Mouse (Mus musculus) adrenal gland, postnatal 25 days (tissue): ENCODE results near the gene Fcer1g. TPM values are rescaled to one million over a fixed set of nuclear protein-coding genes. Genes with fewer than 3 reads are reported as not detected.
A peak's percentile ranks its signal among the peaks of the same experiment; 100 is the strongest.

Source experiments
- DNase-seq: peaks from one replicate; pipeline ENCODE4 v3.0.0; 2021; ENCODE audit warnings: mixed read lengths
- long read RNA-seq: library from polyadenylated mRNA; stranded (forward); transcript quantifications from one replicate; pipeline ENCODE4 v2.0.0, GENCODE M21; 2021
- total RNA-seq: library from RNA; stranded (reverse); gene quantifications from 2 replicates; pipeline ENCODE4 v1.2.3, GENCODE M21; 2021

Gene Fcer1g
- total RNA-seq: 11.1 and 13.7 TPM in 2 replicates
- long read RNA-seq, transcript Fcer1g-201 (5 exons, 674 nt): major isoform, 8 of 11 reads
- long read RNA-seq, partial matches to known transcripts: 0 of 11 reads
- long read RNA-seq, other reads (novel, unspliced or antisense): 1 of 11 reads

DNA sequence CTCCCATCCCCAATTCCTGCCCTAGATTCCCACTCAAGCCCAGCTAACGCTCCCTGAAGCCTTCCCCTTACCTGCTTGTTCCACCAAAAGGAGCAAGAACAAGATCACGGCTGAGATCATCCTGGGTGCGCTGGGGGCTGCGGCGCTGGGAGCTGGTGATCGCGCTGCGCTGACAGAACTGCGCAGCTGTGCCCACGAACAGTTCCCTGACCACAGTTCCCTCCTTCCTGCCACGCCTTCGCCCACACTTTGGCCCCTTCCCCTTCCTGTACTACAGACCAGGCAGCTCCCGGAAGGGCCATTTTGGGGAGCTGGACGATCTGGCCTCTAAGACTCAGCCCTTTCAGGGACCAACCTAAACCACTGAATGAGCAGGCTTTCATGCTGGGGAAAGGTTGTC, at the start of gene Fcer1g:
Gene Fcer1g (minus strand): TSS at position 240 of the 400 bp plus-strand sequence.
- no peak for DNase-seq

GRCm38 (mm10) chr1:171283188-171284160, 49.3 kb upstream of the Fcer1g start:
- DNase-seq: no peak

- no peak for DNase-seq
These were observed 48.1 kb upstream of the Fcer1g start for GRCm38 (mm10) chr1:171282086-171282805.

GRCm38 (mm10) chr1:171281528-171281923, 47.4 kb upstream of the Fcer1g start:
- peak; percentile 82 for DNase-seq

DNA sequence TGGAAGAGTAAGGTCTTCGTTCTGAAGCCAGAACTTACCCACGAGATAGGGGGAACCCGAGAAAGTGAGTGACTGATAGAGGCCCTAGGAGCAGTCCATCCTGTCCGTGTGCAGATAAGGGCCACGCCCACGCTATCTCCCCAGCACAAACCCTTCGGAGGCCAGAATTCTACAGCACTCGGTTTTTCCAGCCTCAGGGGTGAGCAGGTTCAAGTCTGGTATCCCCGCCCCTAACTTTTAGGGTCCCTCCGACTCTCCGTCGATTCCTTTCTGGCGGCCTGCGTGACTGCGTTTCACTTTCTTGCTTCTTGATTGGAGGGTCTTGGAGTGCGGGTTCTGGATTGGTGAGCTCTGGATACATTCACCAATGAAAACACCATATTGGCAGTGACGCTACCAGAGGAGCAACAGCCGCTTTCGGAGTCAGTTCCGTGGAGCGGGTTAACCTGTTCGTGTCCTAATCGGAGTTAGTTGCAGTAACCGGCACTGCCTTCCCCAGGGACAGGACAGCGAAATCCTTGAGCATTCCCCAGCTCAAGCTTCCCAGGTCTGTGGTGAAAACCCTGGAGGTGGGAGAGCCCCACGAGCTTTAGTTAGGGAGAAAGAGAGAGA, 46.9 kb upstream of the Fcer1g start, which contains the start of gene Ppox:
Gene Ppox (minus strand): TSS at position 271 of the 612 bp plus-strand sequence.
- peak; percentile 83 for DNase-seq

DNA sequence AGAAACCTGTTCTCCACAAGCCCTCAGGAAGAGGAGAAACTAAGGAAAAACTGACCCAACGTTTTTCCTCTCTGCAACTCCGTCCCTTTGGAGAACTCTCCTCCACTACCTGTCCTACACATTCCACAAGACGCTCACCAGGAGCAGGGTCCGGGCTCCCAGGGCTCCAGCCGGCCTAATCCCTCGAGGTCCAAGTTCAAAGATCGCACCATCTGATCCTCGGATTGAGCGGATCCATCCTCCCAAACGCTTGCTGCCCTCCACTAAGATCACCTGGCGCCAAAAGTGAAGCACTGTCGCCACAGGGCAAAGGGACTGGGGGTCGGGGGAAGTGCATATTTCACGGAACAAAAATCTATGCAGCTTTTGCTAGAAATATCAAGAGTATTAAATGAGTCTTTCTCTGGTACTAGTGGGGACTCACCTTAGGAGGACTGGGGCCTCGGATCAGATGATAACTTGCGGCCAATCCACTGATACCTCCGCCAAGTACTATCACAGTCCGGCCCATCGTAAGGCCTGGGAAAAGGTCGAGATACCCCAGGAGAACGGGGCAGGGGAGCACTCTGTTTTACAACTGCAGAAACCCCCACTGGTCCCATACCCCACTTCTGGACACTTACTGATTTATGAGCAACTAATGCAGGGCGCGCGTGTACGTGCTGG, 46.2 kb upstream of the Fcer1g start:
- DNase-seq: no peak

- DNase-seq: no peak
These were observed 45.6 kb upstream of the Fcer1g start for GRCm38 (mm10) chr1:171279721-171280120.

- DNase-seq: no peak
These were observed 45.0 kb upstream of the Fcer1g start for GRCm38 (mm10) chr1:171279012-171279705.

- no peak for DNase-seq
These were observed 44.3 kb upstream of the Fcer1g start for GRCm38 (mm10) chr1:171278436-171278835.

GRCm38 (mm10) chr1:171277736-171278135, 43.6 kb upstream of the Fcer1g start:
- no peak for DNase-seq

- no peak for DNase-seq
These were observed 42.1 kb upstream of the Fcer1g start for GRCm38 (mm10) chr1:171276110-171276748.

DNA sequence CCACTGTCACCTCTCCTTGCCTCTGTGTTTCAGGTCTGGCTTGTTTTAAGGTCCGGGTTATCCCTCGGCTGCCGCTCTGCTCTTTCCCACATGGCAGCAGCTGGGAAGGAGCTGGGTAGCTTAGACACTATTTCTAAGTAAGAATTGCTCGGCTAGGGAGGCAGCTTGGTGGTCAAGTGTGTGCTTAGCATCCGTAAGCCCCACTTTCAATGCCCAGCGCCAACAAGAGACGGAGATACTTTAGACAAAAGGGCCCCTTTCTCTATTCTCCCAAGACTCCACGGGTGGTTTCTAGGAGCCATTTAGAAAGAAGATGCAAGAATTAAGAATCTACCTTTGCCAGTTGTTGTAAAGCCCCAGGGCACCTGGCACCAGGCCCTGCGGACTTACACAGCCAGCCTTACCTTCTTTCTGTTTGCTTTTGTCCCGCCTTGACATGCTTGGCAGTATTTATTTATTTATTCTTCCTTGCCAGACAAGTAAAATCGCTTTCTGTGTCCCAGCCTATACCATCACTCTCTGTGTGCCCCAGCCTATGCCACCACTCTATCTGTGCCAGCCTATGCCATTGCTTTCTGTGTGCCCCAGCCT, 41.1 kb upstream of the Fcer1g start:
- DNase-seq: no peak

DNA sequence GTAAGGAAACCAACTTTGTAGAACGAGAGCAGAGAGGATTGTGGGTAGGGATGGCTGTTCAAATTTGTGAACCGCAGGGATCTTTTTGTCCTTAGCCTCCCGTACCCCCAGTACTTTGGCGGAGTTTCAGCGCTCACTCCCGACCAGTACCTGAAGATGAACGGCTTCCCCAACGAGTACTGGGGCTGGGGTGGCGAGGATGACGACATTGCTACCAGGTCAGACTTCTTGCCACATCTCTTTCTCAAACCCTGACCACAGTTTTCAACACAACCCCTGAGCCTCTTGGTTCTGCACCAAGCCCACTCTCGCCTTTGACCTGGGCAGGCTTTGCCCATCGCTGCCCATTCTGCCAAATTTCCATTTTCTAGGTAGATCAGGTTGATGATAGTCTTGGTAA, 40.0 kb upstream of the Fcer1g start:
- no peak for DNase-seq

- DNase-seq: no peak
These were observed 37.9 kb upstream of the Fcer1g start for GRCm38 (mm10) chr1:171272086-171272485.

DNA sequence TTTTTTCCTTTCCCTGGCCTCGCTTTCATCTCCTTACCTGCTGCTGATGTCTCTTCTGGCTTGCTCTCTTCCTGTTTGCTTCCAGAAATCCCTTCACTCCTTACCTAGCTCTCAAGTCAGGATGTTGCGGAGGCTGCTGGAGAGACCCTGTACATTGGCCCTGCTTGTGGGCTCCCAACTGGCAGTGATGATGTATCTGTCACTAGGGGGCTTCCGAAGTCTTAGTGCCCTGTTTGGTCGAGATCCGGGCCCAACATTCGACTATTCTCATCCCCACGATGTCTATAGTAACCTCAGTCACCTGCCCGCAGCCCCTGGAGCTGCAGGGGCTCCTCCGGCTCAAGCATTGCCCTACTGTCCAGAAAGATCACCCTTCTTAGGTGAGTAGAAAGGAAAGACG, 37.5 kb upstream of the Fcer1g start:
- no peak for DNase-seq

- no peak for DNase-seq
These were observed 37.0 kb upstream of the Fcer1g start for GRCm38 (mm10) chr1:171271196-171271595.

DNA sequence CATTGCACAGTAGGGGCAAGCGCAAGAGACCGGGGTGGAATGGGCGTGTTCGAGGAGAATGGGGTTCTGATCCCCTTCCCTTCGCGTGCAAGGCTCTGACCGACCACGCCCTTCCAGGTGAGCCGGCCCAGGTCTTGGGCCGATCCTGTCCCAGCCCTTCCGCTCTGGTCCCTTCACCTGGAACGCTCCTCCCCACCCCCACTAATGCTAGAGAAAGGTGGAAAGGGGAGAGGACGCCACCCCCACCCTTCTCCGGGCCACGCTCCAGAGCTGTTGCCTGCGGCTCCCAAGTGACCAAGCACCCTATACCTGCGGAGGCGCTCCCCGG, 36.4 kb upstream of the Fcer1g start:
- DNase-seq: no peak

DNA sequence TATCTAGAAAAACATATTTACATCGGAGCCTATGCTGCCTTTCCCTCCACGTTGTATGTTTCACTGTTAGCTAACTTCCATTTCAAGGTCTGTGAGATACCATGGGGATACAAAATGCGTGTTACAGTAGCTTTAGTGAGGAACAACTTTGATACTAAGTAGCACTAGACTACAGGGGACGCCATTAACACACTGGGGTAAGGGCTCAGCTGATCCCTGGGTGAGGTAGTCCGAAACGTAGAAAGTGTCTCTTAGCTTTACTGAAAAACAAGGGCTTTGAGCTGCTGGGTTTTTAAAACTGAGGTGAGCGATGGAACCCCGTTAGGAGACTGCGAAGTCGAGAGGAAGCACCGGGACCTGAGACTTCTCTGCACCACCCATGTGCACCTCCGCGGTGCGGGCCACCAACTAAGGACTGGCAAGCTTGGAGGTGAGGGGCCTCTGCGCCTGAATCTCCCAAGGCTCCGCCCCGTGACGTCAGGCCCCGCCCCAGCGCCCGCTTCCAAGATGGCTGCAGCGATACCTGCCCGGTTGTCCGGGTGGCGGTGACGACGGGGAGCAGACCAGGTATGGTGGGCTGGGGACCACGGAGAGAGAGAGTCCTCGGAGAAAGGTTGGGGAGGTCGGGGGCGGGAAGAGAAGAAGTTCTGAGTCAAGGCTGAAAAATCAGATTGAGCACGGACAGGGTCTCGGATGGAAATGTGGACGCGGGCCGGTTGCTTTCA, 35.8 kb upstream of the Fcer1g start, which contains the start of gene B4galt3:
Gene B4galt3 (plus strand): TSS at position 481 of the 725 bp plus-strand sequence.
- DNase-seq: peak; percentile 98

- no peak for DNase-seq
These were observed 34.2 kb upstream of the Fcer1g start for GRCm38 (mm10) chr1:171268341-171268740.
